Mouse (Mus musculus) testis, adult 2 months (tissue): ENCODE results near the gene Doc2g. TPM values are rescaled to one million over a fixed set of nuclear protein-coding genes. Genes with fewer than 3 reads are reported as not detected.
"Not testable (repeated sequence)": the region's sequence is repeated elsewhere in the genome, so short reads cannot be mapped to it uniquely, and the experiment has no call there.

Experiments
- H3K27ac ChIP-seq: fragments of 200-500 bp; 2 replicates; pipeline ENCODE4 v1.5.1; 2012; ENCODE audit warnings: low read depth, low read length; ENCODE audit not compliant: control insufficient read depth, insufficient read depth
- H3K27me3 ChIP-seq: fragments of 200-500 bp; 2 replicates; pipeline ENCODE4 v1.6.1; 2012; ENCODE audit warnings: mild to moderate bottlenecking, low read length, moderate library complexity; ENCODE audit not compliant: control insufficient read depth, insufficient read depth
- H3K36me3 ChIP-seq: fragments of 200-500 bp; 2 replicates; pipeline ENCODE4 v1.6.1; 2012; ENCODE audit warnings: mild to moderate bottlenecking, low read length; ENCODE audit not compliant: control insufficient read depth, insufficient read depth
- H3K4me1 ChIP-seq: fragments of 200-500 bp; 2 replicates; pipeline ENCODE4 v1.6.1; 2012; ENCODE audit warnings: low read length; ENCODE audit not compliant: control insufficient read depth, insufficient read depth
- H3K4me3 ChIP-seq: fragments of 200-500 bp; 2 replicates; pipeline ENCODE4 v1.5.1; 2012; ENCODE audit warnings: low read depth, mild to moderate bottlenecking, low read length, moderate library complexity, mixed read lengths; ENCODE audit not compliant: control insufficient read depth
- CTCF ChIP-seq: fragments of 200-500 bp; IDR thresholded peaks from 2 replicates; pipeline ENCODE4 v1.5.1; 2012; ENCODE audit warnings: low read depth, mild to moderate bottlenecking, inconsistent platforms, low read length, moderate library complexity; ENCODE audit not compliant: control insufficient read depth, insufficient read depth, insufficient replicate concordance
- POLR2A ChIP-seq: fragments of 200-500 bp; IDR thresholded peaks from 2 replicates; pipeline ENCODE4 v1.6.1; 2012; ENCODE audit warnings: low read depth, mild to moderate bottlenecking, inconsistent platforms, low read length, moderate library complexity; ENCODE audit not compliant: control insufficient read depth
- polyA plus RNA-seq: library from polyadenylated mRNA; depleted of rRNA; stranded (reverse); fragments of >200 nt; gene quantifications from 2 replicates; pipeline ENCODE4 v1.2.3, GENCODE M21; 2012

Gene Doc2g
- polyA plus RNA-seq, 1 experiment = 2.0 TPM

DNA sequence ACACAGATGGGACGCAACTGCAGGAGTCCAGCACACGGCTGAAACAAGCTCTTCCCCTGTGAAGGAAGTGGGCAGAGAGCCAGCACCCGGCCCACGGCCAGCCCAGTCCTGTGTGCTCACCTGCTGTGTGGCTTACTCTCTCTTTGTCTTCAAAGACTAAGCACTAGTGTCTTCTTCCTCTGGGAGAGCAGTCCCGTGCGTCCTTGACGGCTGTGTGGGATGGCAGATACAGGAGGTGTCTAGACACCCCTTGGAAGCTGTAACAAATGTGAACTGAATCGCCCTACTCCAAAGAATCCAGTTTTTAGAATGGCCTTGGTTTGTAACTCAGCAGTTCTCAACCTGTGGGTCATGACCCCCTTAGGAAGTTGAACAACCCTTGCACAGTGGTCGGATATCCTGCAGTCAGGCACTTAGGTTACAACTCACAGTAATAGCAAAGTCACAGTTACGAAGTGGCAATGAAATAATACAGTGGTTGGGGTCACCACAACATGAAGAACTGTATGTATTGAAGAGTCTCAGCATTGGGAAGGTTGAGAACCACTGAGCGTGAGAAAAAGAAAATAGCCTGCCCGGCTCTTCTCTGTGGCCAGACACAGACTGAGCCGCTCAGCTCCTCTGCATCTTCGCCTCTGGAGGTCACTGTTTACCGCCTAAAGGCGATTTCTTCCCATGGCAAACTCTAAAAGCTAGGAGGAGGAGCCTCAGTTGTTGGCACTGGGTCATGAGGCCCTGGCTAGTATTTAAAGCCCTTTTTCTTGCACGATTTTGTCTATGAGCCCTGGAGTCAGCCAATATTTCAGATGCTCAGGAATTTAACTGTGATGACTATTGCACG is 15.8 kb downstream of the Doc2g start:
- no peaks in the 10 kb centered on the region for H3K36me3 ChIP-seq
- no peak overlapping the region for H3K4me3 ChIP-seq
- TF ChIP-seq POLR2A (no peak), CTCF (peak; percentile 55)
- peak overlapping the region; percentile 15; the same call in 1 of the 2 replicates for H3K27ac ChIP-seq
- H3K4me1 ChIP-seq = no peaks in the 10 kb centered on the region
- no peaks in the 10 kb centered on the region for H3K27me3 ChIP-seq

DNA sequence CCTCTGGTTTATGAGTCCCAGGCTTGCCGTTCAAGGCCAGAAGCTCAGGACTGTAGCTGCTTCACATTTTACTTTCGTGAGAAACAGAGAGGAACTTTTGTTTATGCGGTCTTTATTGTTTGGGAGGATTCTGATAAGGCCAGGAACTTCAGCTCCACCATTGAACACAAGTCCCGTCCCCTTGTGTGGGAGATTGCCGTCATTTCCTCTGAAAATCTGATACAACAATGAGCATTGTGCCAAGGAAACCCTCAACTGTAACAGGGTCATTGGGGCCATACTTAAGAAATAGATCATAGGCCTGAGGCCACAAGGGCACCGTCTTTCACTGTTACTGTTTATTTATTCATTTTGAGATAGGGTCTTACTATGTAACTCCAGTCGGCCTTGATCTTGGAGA is 20.1 kb downstream of the Doc2g start:
- no peaks in the 10 kb centered on the region for H3K27me3 ChIP-seq
- H3K4me1 ChIP-seq = no peaks in the 10 kb centered on the region
- no peak for TF ChIP-seq POLR2A
- no peak for TF ChIP-seq CTCF
- H3K36me3 ChIP-seq = no peaks in the 10 kb centered on the region
- H3K27ac ChIP-seq = no peak overlapping the region
- no peak overlapping the region for H3K4me3 ChIP-seq

DNA sequence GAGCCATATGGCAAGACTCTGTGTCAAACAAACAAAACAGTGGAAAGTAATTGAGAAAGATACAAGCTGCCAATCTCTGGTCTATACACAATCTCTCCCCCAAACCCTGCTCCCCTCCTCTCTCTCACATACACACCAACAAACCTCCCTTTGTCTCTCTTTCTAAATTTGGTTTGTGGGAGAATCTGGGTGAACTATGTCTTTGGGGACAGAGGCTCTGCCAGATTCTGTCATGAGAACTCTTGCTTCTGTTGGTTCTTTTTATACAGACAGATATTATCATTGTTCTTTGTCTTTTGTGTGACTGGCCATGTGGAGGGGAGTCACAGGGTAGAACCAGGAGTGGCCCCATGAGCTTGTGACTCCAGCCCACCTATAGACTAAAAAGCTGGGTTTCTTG is 24.5 kb downstream of the Doc2g start:
- H3K36me3 ChIP-seq = no peaks in the 10 kb centered on the region
- no peak overlapping the region for H3K4me3 ChIP-seq
- no peak for TF ChIP-seq POLR2A
- no peak for TF ChIP-seq CTCF
- 0 out of 2 replicates have a peak overlapping the region, but pooled peaks have one; percentile 42 for H3K27ac ChIP-seq
- H3K27me3 ChIP-seq = no peaks in the 10 kb centered on the region
- peaks cover 1% of the 10 kb centered on the region; the same call in 1 of the 2 replicates for H3K4me1 ChIP-seq

DNA sequence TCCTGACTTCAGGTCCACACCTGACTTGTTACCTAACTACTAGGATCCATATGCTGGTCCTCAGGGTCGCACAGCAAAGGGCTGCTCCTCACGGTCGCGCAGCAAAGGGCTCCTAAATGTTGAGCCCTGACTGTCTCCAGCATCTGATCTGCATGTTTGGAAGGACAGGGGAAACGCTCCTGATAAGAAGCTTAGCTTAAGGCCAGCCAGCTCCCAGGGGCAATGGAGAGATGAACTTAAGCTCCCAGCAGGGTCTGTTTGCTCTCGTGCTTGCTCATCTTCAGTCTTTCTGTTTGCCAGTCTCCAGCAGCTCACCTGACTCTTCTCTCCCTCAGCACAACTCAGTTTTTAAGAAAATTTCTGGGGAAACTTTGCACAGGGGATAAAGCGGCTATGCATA is 29.6 kb downstream of the Doc2g start:
- peaks cover 5% of the 10 kb centered on the region; the same call in 1 of the 2 replicates for H3K4me1 ChIP-seq
- no peak overlapping the region for H3K27ac ChIP-seq
- H3K36me3 ChIP-seq = no peaks in the 10 kb centered on the region
- no peak overlapping the region for H3K4me3 ChIP-seq
- H3K27me3 ChIP-seq = no peaks in the 10 kb centered on the region
- TF ChIP-seq CTCF (no peak), POLR2A (no peak)

DNA sequence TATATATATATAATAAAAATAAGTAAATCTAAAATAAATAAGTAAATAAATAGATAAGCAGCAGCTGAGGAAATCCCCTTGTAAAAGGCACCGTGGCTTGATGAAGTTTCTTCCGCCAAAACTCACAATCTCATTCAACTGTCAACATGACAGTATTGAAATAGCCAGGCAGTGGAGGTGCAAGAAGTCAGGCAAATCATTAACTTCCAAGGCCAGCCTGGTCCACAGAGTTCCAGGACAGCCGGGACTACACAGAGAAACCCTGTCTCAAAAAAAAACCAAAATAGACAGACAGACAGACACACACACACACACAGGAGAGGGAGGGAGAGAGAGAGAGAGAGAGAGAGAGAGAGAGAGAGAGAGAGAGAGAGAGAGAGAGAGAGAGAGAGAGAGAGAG is 30.2 kb downstream of the Doc2g start:
- Histone ChIP-seq H3K4me1 (peaks cover 7% of the 10 kb centered on the region; the same call in 1 of the 2 replicates), H3K4me3 (no peak overlapping the region), H3K27ac (peak overlapping the region; percentile 13; the same call in 1 of the 2 replicates), H3K36me3 (no peaks in the 10 kb centered on the region), H3K27me3 (no peaks in the 10 kb centered on the region)
- TF ChIP-seq CTCF = no peak
- no peak for TF ChIP-seq POLR2A

DNA sequence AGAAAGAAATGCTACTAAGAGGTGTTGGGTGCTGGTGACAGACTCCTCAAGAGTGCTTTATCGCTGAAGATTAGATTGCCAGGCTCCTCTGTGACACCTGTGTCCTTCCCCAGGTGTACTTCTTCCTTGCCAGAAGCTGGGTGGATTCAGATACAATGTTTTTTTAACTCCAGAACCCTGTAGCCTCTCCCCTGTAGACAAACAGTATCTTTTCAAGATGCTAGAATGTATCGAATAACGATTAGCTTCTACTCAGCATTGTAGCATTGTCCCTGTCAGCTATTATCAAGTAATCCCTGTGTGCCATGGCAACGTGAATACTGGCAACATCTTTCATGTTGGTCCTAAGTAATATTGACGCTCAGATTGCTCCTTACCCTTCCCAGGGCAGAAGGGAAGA is 30.6 kb downstream of the Doc2g start:
- H3K27ac ChIP-seq = peak overlapping the region; percentile 32
- peaks cover 7% of the 10 kb centered on the region; the same call in 1 of the 2 replicates for H3K4me1 ChIP-seq
- TF ChIP-seq CTCF (no peak), POLR2A (no peak)
- H3K4me3 ChIP-seq = no peak overlapping the region
- no peaks in the 10 kb centered on the region for H3K36me3 ChIP-seq
- H3K27me3 ChIP-seq = no peaks in the 10 kb centered on the region

DNA sequence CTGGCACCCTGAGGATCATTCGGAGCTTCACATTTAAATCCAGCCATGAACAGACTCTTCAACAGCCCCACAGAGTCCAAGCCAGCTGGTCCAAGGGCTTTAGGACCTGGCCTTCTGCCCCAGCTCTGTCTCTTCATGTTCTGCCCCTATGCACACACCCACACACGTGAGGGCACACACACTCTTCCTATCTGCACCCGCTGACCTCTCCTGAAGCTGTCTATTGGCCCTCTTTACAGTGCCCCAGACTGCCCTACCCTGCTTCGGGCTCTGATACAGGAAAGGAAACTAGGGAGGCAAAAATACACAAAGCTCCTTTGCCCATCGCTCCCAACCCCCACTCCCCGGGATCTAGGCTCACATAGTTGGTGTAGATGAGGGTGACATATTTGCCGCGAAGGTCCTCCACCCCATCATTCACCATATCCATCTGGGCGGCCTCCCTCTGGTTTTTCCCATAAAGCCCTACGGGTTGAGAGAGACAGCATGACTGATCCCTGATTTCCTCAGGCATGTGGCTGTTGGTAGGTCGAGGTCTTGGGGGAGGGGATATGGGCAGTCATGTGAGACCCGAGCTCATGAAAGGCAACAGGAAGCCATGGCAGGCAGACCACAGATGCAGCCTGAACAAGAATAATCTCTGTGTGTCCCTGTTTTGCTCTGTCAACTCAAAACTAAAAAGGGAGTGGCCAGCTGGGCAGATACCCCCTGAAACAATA is 33.4 kb downstream of the Doc2g start:
- Histone ChIP-seq H3K36me3 (no peaks in the 10 kb centered on the region), H3K27me3 (no peaks in the 10 kb centered on the region), H3K27ac (no peak overlapping the region), H3K4me3 (no peak overlapping the region), H3K4me1 (peaks cover 7% of the 10 kb centered on the region; the same call in 1 of the 2 replicates)
- TF ChIP-seq POLR2A (no peak), CTCF (no peak)

DNA sequence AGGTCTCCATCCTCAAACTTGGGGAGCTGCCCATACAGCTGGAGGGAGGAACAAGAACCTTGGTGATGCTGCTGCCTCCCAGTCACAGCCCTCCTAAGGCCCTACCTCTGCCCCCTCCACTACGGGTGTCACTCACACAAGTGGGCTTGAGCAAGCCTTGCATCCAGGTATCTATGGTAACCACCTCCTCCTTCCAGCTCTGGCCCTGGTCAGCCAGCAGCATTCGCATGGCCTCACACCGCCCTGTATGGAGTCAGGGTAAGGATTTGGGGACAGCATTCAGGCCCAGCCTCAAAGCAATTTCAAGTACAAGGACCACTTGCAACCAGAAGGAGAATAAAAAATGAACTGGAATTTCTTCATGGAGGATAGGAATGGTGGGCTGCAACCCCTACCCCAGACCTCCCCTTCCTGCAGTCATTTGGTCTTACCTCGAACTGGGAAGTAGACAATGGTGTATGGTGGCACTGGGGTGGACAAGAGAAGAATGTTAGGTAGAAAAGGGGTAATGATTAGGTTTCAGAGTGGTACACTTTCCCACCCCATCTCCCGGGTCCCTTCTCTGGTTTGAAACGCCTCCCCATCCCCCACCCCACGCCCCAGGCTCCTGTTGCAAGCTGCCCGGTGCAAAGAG is 34.2 kb downstream of the Doc2g start:
- not testable (repeated sequence) for H3K27me3 ChIP-seq, H3K4me1 ChIP-seq, H3K36me3 ChIP-seq
- Histone ChIP-seq H3K27ac (peak overlapping the region; percentile 70), H3K4me3 (peak overlapping the region; percentile 87)
